Mouse (Mus musculus) lung, postnatal 0 days (tissue): ENCODE data around the gene Cacna1d.

ENCODE experiments used
- CTCF ChIP-seq: IDR thresholded peaks from 2 replicates; pipeline ENCODE4 v1.5.1; 2016; ENCODE audit warnings: antibody characterized with exemption, mild to moderate bottlenecking
- EP300 ChIP-seq: IDR thresholded peaks from 2 replicates; pipeline ENCODE4 v1.6.1; 2016; ENCODE audit warnings: antibody characterized with exemption, mild to moderate bottlenecking, control low read depth

GRCm38 (mm10) chr14:30248811-30249210 lies 242.4 kb downstream of the Cacna1d start:
- TF ChIP-seq CTCF (no peak), EP300 (no peak)
